Mouse (Mus musculus) heart, postnatal 25 days (tissue): Measurements from ENCODE around the gene Hectd4. TPM values are rescaled to one million over a fixed set of nuclear protein-coding genes. Genes with fewer than 3 reads are reported as not detected.

Source experiments
- total RNA-seq, 2 experiments: library from RNA; stranded (reverse); gene quantifications; 2 replicates each; pipeline ENCODE4 v1.2.3; 2021

The Hectd4 gene
- total RNA-seq, 2 experiments from 2014 or later: 19.3 to 23.0 TPM

Other genes starting within 250 kb of the Hectd4 start
- gene Rph3a, start 210.1 kb upstream of the Hectd4 start, total RNA-seq: under 1 TPM in 1 of 2 experiments, not detected in 1; 0.08 TPM
- 100 to 1,000 TPM; 175 to 181 TPM for gene Ptpn11, start 28.8 kb upstream of the Hectd4 start, total RNA-seq
- 100 to 1,000 TPM; 521 to 551 TPM for gene Rpl6, start 15.7 kb upstream of the Hectd4 start, total RNA-seq
- 10 to 100 TPM; 48.1 to 51.3 TPM for gene Trafd1, start 165.4 kb downstream of the Hectd4 start, total RNA-seq
- gene Naa25, start 177.7 kb downstream of the Hectd4 start, total RNA-seq: 10 to 100 TPM; 19.9 TPM
- gene Tmem116, start 231.7 kb downstream of the Hectd4 start, total RNA-seq: 10 to 100 TPM in 1 of 2 experiments, 1 to 10 TPM in 1; 8.2 to 10.1 TPM
- 10 to 100 TPM; 83.2 to 84.7 TPM for gene Erp29, start 232.3 kb downstream of the Hectd4 start, total RNA-seq